Mouse (Mus musculus) frontal cortex, adult 2 months (tissue): ENCODE data around the gene Numbl. TPM values are rescaled to one million over a fixed set of nuclear protein-coding genes. Genes with fewer than 3 reads are reported as not detected.
A peak's percentile ranks its signal among the peaks of the same experiment; 100 is the strongest.

Experiments used
- DNase-seq, 2 experiments: peaks; one replicate each; pipeline ENCODE4 v3.0.0; 2022; ENCODE audit warnings: low spot score in 1 of 2; ENCODE audit errors: extremely low spot score in 1 of 2
- polyA plus RNA-seq: library from polyadenylated mRNA; depleted of rRNA; stranded (reverse); fragments of >200 nt; gene quantifications from 2 replicates; pipeline ENCODE4 v1.2.3, GENCODE M21; 2012

Numbl gene
- polyA plus RNA-seq, 1 experiment = 95.1 TPM

GRCm38 (mm10) chr7:27249928-27250327 lies 8.3 kb upstream of the Numbl start:
- no peak for DNase-seq

- no peak for DNase-seq
Observed at GRCm38 (mm10) chr7:27251946-27252345, 6.3 kb upstream of the Numbl start.

- DNase-seq = peak in 1 of 2 experiments; percentile 35
Observed at GRCm38 (mm10) chr7:27255721-27256120, 2.5 kb upstream of the Numbl start.

- peak; percentile 72 to 83 for DNase-seq
Observed at GRCm38 (mm10) chr7:27257046-27257851, 984 bp upstream of the Numbl start.

GRCm38 (mm10) chr7:27257852-27258204 lies 405 bp upstream of the Numbl start:
- DNase-seq = no peak

GRCm38 (mm10) chr7:27259271-27259721 lies 1.1 kb downstream of the Numbl start:
- peak in 1 of 2 experiments; percentile 22 for DNase-seq

- peak in 1 of 2 experiments; percentile 33 for DNase-seq
Observed at GRCm38 (mm10) chr7:27259771-27260170, 1.5 kb downstream of the Numbl start.

- DNase-seq = peak in 1 of 2 experiments; percentile 68
Observed at GRCm38 (mm10) chr7:27260856-27261255, 2.6 kb downstream of the Numbl start.

- DNase-seq = peak in 1 of 2 experiments; percentile 50
Observed at GRCm38 (mm10) chr7:27261888-27262287, 3.7 kb downstream of the Numbl start.

- peak in 1 of 2 experiments; percentile 37 for DNase-seq
Observed at GRCm38 (mm10) chr7:27264761-27265160, 6.5 kb downstream of the Numbl start.

GRCm38 (mm10) chr7:27266515-27267128 lies 8.4 kb downstream of the Numbl start:
- DNase-seq = peak; percentile 72 to 89

GRCm38 (mm10) chr7:27271423-27271822 lies 13.2 kb downstream of the Numbl start:
- no peak for DNase-seq

- DNase-seq = no peak
Observed at GRCm38 (mm10) chr7:27273739-27274351, 15.6 kb downstream of the Numbl start.

GRCm38 (mm10) chr7:27274916-27275315 lies 16.7 kb downstream of the Numbl start:
- no peak for DNase-seq

- DNase-seq = no peak
Observed at GRCm38 (mm10) chr7:27276021-27276420, 17.8 kb downstream of the Numbl start.

- DNase-seq = no peak
Observed at GRCm38 (mm10) chr7:27277191-27277590, 19.0 kb downstream of the Numbl start.

- no peak for DNase-seq
Observed at GRCm38 (mm10) chr7:27281717-27282116, 23.5 kb downstream of the Numbl start.

GRCm38 (mm10) chr7:27282225-27282624 lies 24.0 kb downstream of the Numbl start:
- no peak for DNase-seq

- no peak for DNase-seq
Observed at GRCm38 (mm10) chr7:27284865-27285697, 26.8 kb downstream of the Numbl start.

- DNase-seq = peak in 1 of 2 experiments; percentile 71
Observed at GRCm38 (mm10) chr7:27285698-27286066, 27.4 kb downstream of the Numbl start.

- no peak for DNase-seq
Observed at GRCm38 (mm10) chr7:27288732-27289131, 30.5 kb downstream of the Numbl start.
